Mouse (Mus musculus) megakaryocyte, adult 5-6 weeks (primary cell): ENCODE measurements around the gene 4930432K21Rik. TPM values are rescaled to one million over a fixed set of nuclear protein-coding genes. Genes with fewer than 3 reads are reported as not detected.
A peak's percentile ranks its signal among the peaks of the same experiment; 100 is the strongest.

ENCODE experiments used
- ATAC-seq: 2 replicates; pipeline ENCODE4 v1.8.0; 2016; ENCODE audit warnings: mild to moderate bottlenecking, inconsistent platforms; ENCODE audit not compliant: poor library complexity, severe bottlenecking
- total RNA-seq, 2 experiments: library from RNA; stranded (forward) in 1 of 2; stranded (reverse) in 1 of 2; fragments of 153-499, 151-499 nt in 1 of 2; fragments of 221-1000, 200-1000 nt in 1 of 2; gene quantifications; 2 replicates each; pipeline versions ENCODE4 v1.2.3 to v1.2.4; 2015 to 2017

4930432K21Rik gene
- total RNA-seq (2015), result 0.07 and 0.09 TPM in 2 replicates
- total RNA-seq (2017), result 0.37 and 1.8 TPM in 2 replicates

- peak; percentile 97 for ATAC-seq
Observed at GRCm38 (mm10) chr8:84147769-84148530, at the start of gene 4930432K21Rik, which contains the start of gene Cc2d1a. Gene 4930432K21Rik (plus strand): TSS chr8:84148025. Gene Cc2d1a (minus strand): TSS chr8:84147936.

DNA sequence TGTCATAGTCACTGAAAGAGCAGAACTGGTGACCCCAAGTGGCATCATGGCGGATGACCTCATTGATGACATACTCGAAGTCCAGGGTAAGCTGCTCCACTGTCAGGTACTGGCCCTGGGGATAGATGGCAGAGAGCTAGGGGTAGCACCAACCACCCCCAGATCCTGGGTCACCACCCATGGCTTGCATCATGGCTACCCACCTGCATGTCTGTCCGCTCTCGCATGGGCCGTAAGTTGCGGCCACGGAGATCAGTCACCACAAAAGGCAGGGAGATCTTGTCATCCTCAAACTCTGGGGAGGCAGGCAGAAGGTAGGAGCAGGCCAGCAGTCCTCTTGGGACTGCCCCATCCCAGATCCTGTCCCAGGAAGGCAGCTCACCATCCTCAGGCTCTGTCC is 49.4 kb upstream of the 4930432K21Rik start:
- ATAC-seq, result no peak

DNA sequence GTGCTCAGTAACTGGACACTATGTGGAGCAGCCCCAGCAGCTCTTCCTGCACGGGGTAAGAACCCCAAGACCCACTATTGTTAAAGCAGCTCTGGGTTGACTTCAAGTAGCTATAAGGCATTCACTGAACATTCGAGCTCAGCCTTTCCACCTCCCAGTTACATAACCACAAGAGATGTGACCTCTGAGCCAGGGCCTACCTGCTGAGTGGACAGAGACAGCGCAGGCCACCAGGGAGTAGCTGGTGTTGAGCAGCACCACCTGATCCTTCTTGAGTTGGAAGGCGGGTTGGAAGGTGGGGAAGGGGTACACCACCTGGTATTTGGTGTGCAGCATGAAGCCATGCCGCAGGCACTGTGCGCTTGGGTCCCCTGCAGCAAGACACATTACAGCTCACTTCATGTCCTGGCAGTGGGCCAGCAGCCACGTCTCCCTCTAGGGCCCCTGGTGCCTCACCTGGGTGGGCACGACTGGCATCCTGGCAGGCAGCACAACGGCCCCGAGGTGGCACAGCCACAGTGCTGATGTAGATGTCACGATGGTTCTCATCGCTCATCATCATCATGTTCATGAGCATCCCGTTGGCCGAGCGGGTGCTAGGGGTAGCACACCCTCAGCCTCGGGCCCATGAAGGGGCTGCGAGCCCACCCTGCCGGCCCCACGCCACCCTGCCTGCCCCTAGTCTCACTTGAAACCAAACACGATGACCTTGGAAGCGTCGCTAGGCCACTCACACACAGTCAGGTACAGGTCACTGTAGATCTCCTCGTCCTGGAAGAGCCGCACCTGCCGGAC is 46.2 kb upstream of the 4930432K21Rik start:
- ATAC-seq, result no peak

DNA sequence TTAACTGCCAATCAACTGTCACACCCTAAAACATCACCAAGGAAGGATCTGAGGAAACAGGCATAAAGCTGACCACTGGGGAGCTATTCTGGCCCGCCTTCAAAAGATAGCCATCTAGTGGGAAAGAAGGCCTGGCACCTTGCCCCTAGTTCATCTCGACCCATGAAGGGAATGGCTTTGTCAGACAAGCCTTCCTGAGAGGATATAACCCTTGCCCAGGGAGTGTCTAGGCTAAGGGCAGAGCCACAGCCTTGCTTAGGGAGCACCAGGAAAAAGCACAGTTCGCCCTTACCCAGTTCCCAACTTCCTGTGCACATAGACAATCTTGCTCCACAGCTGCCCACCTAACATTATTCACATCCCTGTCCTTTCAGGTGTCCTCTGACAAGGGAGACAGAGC is 44.2 kb upstream of the 4930432K21Rik start:
- ATAC-seq, result no peak

DNA sequence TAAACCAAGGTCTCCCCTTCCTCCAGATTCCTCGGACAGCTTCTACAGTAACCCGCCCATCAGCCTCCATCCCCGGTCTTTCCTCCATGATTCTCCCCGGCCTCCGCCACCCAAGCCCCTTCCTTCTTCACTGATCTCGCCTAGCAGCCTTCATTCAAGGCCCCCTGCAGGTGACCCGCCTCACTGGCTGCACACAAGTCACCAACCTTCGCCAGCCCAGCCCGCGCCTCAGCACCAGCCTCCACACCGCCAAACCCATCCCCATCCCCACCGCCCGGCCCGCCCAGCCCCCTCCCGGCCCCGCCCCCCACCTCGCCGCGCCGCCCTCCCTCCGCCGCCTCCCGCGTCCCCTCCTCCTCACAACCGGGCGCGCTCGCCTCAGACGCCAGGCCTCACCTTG is 43.6 kb upstream of the 4930432K21Rik start:
- ATAC-seq, result peak; percentile 51

DNA sequence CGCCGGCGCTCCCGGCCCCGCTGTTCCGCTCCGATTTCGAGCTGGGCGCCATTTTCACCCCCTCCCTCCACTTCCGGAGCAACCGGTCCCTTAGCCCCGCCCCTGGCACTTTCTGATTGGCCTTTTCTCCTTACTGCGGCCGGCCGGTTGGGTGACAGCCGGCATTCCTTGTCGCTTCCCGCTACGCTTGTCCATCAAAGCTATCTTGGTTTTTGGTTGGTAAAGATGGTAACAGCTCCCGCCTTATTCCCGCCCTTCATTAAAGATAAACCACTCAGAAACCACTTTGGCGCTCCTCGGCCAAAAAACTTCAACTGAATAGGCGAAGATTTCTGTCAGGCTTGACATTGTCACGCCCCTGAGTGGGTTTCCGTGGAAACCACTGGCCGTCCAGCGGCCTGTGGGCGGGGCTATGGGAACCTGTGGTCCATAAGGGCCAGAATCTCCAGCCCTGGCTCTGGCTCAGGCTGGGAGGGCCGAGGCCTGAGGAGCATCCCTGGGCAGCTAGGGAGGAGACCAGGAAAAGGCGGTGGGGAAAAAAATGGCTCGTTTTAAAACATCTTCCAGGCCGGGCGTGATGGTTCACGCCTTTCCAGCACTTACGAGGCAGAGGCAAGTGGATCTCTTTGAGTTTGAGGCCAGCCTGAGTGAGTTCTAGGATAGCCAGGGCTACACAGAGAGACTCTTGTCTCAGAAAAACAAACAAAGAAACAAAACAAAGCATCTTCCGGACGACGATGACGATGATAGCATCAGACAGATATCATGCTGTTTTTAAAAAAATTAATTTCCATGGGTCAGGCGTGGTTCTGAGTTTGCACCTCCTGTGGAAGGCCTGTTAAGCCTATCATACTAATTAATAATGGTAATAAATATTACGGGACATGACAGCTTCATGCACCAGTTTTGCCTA is 42.9 kb upstream of the 4930432K21Rik start, which contains the start of gene Dcaf15:
Dcaf15 (minus strand) TSS at position 72 of the 913 bp plus-strand sequence.
- ATAC-seq, result peak; percentile 94

GRCm38 (mm10) chr8:84105676-84106075 is 42.1 kb upstream of the 4930432K21Rik start:
- ATAC-seq, result no peak

- ATAC-seq, result no peak
Observed at GRCm38 (mm10) chr8:84106216-84107040, 41.4 kb upstream of the 4930432K21Rik start.

DNA sequence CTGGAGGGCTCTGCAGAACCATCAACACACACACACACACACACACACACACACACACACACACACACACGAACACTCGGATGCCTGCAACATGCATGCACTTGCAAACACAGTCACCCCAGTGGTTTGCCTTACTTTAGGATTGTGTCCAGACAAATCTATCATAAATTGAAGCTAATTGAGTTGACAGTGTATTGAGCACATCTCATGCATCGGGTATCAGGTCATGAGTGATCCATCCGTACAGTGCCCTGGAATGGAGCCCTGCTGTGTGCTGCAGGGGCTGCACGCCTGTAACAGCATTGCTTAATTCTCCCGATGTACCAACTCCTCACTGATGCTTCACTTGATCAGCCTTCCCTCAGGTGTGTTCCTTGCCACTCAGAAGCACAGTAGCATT is 32.2 kb upstream of the 4930432K21Rik start:
- ATAC-seq, result no peak

- no peak for ATAC-seq
Observed at GRCm38 (mm10) chr8:84122151-84122550, 25.7 kb upstream of the 4930432K21Rik start.

DNA sequence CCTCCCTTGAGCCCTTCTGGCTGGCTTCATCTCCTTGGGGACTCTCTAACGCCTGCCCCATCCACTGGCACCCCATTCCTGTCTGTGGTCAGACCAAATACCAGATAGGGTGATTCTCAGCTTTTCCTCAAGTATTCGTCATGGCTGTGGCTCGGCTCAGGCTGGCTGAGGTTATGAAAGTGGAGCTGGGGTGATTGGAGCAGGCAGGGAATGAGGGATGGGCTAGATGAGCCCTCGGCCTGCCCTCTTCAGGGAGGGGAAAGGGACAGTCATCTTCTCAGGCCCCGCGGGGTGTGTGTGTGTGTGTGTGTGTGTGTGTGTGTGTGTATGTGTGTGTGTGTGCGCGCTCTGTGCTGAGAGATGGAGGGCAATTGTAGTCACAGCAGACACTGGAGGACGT is 22.2 kb upstream of the 4930432K21Rik start, which contains the start of gene Podnl1:
Podnl1 (plus strand) TSS at position 334 of the 400 bp plus-strand sequence.
- ATAC-seq, result no peak

DNA sequence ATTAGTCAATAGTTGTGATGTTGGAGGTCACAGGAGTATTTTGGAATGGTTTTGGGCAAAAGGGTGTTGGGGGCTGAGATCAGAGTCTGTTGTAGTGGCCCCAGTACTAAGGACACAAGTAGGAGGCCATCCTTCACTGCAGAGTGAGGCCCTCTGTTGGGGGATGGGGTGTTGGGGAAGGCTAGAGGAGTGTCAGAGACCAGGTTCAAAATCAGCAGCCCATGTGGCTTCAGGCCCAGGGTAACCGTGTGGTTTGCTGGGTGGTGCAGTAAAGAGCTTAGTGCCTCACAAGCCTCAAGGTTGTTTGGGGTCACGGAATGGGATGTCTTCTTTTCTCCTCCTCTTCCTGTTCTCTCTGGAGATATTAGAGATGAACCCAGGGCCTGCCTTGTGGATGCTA is 21.1 kb upstream of the 4930432K21Rik start:
- no peak; the same call in 1 of the 2 replicates for ATAC-seq

- peak; percentile 62 for ATAC-seq
Observed at GRCm38 (mm10) chr8:84127202-84127901, 20.5 kb upstream of the 4930432K21Rik start.

GRCm38 (mm10) chr8:84128277-84128676 is 19.5 kb upstream of the 4930432K21Rik start:
- ATAC-seq, result no peak

DNA sequence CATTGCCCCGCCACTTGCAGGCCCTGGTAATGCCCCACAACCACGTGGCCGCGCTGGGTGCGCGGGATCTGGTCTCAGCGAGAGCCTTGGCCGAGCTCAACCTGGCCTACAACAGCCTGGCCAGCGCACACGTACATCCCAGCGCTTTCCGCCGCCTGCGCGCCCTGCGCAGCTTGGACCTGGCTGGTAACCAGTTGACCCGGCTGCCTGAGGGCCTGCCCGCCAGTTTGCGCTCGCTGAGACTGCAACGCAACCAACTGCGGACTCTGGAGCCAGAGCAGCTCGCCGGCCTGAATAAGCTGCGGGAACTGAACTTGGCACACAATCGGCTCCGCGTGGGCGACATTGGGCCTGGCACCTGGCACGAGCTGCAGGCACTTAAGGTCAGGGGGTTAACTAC is 17.0 kb upstream of the 4930432K21Rik start:
- no peak for ATAC-seq

GRCm38 (mm10) chr8:84132225-84132624 is 15.6 kb upstream of the 4930432K21Rik start:
- peak; percentile 42; the same call in 1 of the 2 replicates for ATAC-seq

- no peak for ATAC-seq
Observed at GRCm38 (mm10) chr8:84137848-84138247, 10.0 kb upstream of the 4930432K21Rik start.

GRCm38 (mm10) chr8:84140838-84141237 is 7.0 kb upstream of the 4930432K21Rik start:
- no peak for ATAC-seq
